Mouse (Mus musculus): ENCODE measurements at regions not wholly inside any gene's neighbourhood (a gene's known extent, or its start where the extent isn't known, plus 50 kb on each side); places are given as distances from the start of the nearest gene placed in this dataset.

- Histone ChIP-seq H3K4me3 (no peak overlapping the region), H3K9ac (ENCODE audit: low read depth, low read length) (no peak overlapping the region), H3K79me2 (replicated peaks; ENCODE audit: control insufficient read depth, insufficient read depth, low read length) (no peaks in the 10 kb centered on the region), H3K36me3 (ENCODE audit: control insufficient read depth, insufficient read depth, low read length) (no peaks in the 10 kb centered on the region), H3K4me1 (ENCODE audit: control insufficient read depth, insufficient read depth, low read length) (peaks cover 25% of the 10 kb centered on the region), H3K27me3 (ENCODE audit: control insufficient read depth, insufficient read depth, low read length) (no peaks in the 10 kb centered on the region), H3K27ac (peak overlapping the region; percentile 83)
- TF ChIP-seq EP300 (IDR thresholded peaks at IDR 0.05; ENCODE audit: insufficient read depth, low read depth, low read length) (peak; percentile 91), POLR2A (IDR thresholded peaks at IDR 0.05; ENCODE audit: insufficient read depth, low read depth, low read length) (peak; percentile 46), CTCF (IDR thresholded peaks at IDR 0.05) (no peak)
- intact Hi-C loops (cut with DNase I) = loop anchor here (2.0 to 5.0 kb wide), 4 partner anchors 47 to 203 kb away; no protein-coding TSS in a partner anchor
- WGBS = 39% methylated on average over 7 of the region's 7 CpGs
- peak; percentile 62 to 68 for DNase-seq
Observed at GRCm38 (mm10) chr9:120854351-120854750, 74.7 kb upstream of the Ctnnb1 start.

- intact Hi-C loops (cut with DNase I) = loop anchor here (2.0 kb wide), 1 partner anchor 77 kb away; no protein-coding TSS in a partner anchor
- TF ChIP-seq EP300 (IDR thresholded peaks at IDR 0.05; ENCODE audit: insufficient read depth, low read depth, low read length) = peak; percentile 50; the same call in 1 of the 2 replicates
- no peak for TF ChIP-seq CTCF (IDR thresholded peaks at IDR 0.05)
- WGBS = 56% methylated on average over 3 of the region's 3 CpGs
- H3K4me3 ChIP-seq = no peak overlapping the region
- H3K27ac ChIP-seq = peak overlapping the region; percentile 47; the same call in 1 of the 2 replicates
- H3K79me2 ChIP-seq (replicated peaks; ENCODE audit: control insufficient read depth, insufficient read depth, low read length) = no peaks in the 10 kb centered on the region
- H3K27me3 ChIP-seq (ENCODE audit: control insufficient read depth, insufficient read depth, low read length) = no peaks in the 10 kb centered on the region
- H3K4me1 ChIP-seq (ENCODE audit: control insufficient read depth, insufficient read depth, low read length) = peaks cover 25% of the 10 kb centered on the region
- peak; percentile 64 to 66 for DNase-seq
- H3K9ac ChIP-seq (ENCODE audit: low read depth, low read length) = no peak overlapping the region
- no peaks in the 10 kb centered on the region for H3K36me3 ChIP-seq (ENCODE audit: control insufficient read depth, insufficient read depth, low read length)
Observed at GRCm38 (mm10) chr9:120855293-120856050, 73.5 kb upstream of the Ctnnb1 start.

- Histone ChIP-seq H3K27me3 (ENCODE audit: control insufficient read depth, insufficient read depth, low read length) (no peaks in the 10 kb centered on the region), H3K9ac (ENCODE audit: low read depth, low read length) (no peak overlapping the region), H3K4me1 (ENCODE audit: control insufficient read depth, insufficient read depth, low read length) (peaks cover 15% of the 10 kb centered on the region), H3K27ac (no peak overlapping the region), H3K79me2 (replicated peaks; ENCODE audit: control insufficient read depth, insufficient read depth, low read length) (no peaks in the 10 kb centered on the region), H3K36me3 (ENCODE audit: control insufficient read depth, insufficient read depth, low read length) (no peaks in the 10 kb centered on the region), H3K4me3 (no peak overlapping the region)
- 78% methylated on average over 6 of the region's 6 CpGs for WGBS
- TF ChIP-seq POLR2A (IDR thresholded peaks at IDR 0.05; ENCODE audit: insufficient read depth, low read depth, low read length) (no peak), CTCF (IDR thresholded peaks at IDR 0.05) (no peak), EP300 (IDR thresholded peaks at IDR 0.05; ENCODE audit: insufficient read depth, low read depth, low read length) (no peak)
- intact Hi-C loops (cut with DNase I) = no loop called here
- DNase-seq = no peak
Observed at GRCm38 (mm10) chr9:120857849-120858510, 71.0 kb upstream of the Ctnnb1 start.

GRCm38 (mm10) chr9:120860969-120861595 lies 67.9 kb upstream of the Ctnnb1 start:
- Histone ChIP-seq H3K27ac (no peak overlapping the region), H3K4me3 (no peak overlapping the region), H3K27me3 (ENCODE audit: control insufficient read depth, insufficient read depth, low read length) (no peaks in the 10 kb centered on the region), H3K36me3 (ENCODE audit: control insufficient read depth, insufficient read depth, low read length) (no peaks in the 10 kb centered on the region), H3K4me1 (ENCODE audit: control insufficient read depth, insufficient read depth, low read length) (no peaks in the 10 kb centered on the region; the same call in 1 of the 2 replicates), H3K9ac (ENCODE audit: low read depth, low read length) (no peak overlapping the region), H3K79me2 (replicated peaks; ENCODE audit: control insufficient read depth, insufficient read depth, low read length) (no peaks in the 10 kb centered on the region)
- DNase-seq = no peak
- TF ChIP-seq EP300 (IDR thresholded peaks at IDR 0.05; ENCODE audit: insufficient read depth, low read depth, low read length) = no peak
- no peak for TF ChIP-seq CTCF (IDR thresholded peaks at IDR 0.05)
- no peak for TF ChIP-seq POLR2A (IDR thresholded peaks at IDR 0.05; ENCODE audit: insufficient read depth, low read depth, low read length)
- 89% methylated on average over 8 of the region's 8 CpGs for WGBS
- intact Hi-C loops (cut with DNase I) = no loop called here

GRCm38 (mm10) chr9:120861788-120862345 lies 67.1 kb upstream of the Ctnnb1 start:
- intact Hi-C loops (cut with DNase I) = no loop called here

More at GRCm38 (mm10) chr9:120861788-120862345, 67.1 kb upstream of the Ctnnb1 start:
- H3K4me1 ChIP-seq (ENCODE audit: control insufficient read depth, insufficient read depth, low read length) = no peaks in the 10 kb centered on the region; the same call in 1 of the 2 replicates
- DNase-seq = no peak
- H3K27ac ChIP-seq = no peak overlapping the region
- H3K36me3 ChIP-seq (ENCODE audit: control insufficient read depth, insufficient read depth, low read length) = no peaks in the 10 kb centered on the region
- no peaks in the 10 kb centered on the region for H3K27me3 ChIP-seq (ENCODE audit: control insufficient read depth, insufficient read depth, low read length)
- no peak for TF ChIP-seq EP300 (IDR thresholded peaks at IDR 0.05; ENCODE audit: insufficient read depth, low read depth, low read length)
- TF ChIP-seq CTCF (IDR thresholded peaks at IDR 0.05) = no peak
- no peak for TF ChIP-seq POLR2A (IDR thresholded peaks at IDR 0.05; ENCODE audit: insufficient read depth, low read depth, low read length)
- no peak overlapping the region for H3K9ac ChIP-seq (ENCODE audit: low read depth, low read length)
- 86% methylated on average over 12 of the region's 12 CpGs for WGBS
- H3K79me2 ChIP-seq (replicated peaks; ENCODE audit: control insufficient read depth, insufficient read depth, low read length) = no peaks in the 10 kb centered on the region
- H3K4me3 ChIP-seq = no peak overlapping the region
